Mouse (Mus musculus) forebrain, embryonic 15.5 days (tissue): ENCODE measurements around the gene 1700093K21Rik. TPM values are rescaled to one million over a fixed set of nuclear protein-coding genes. Genes with fewer than 3 reads are reported as not detected.
A peak's percentile ranks its signal among the peaks of the same experiment; 100 is the strongest.

Experiments used
- ATAC-seq: fragments of 200-750 bp; cut with Nextera tagmentation; replicated peaks from 2 replicates; pipeline ENCODE4 v1.8.0; 2017; ENCODE audit warnings: mild to moderate bottlenecking, moderate TSS enrichment, moderate library complexity
- H3K27ac ChIP-seq: fragments of 300-500 bp; sonication (generic); replicated peaks from 2 replicates; pipeline ENCODE4 v1.5.1; 2015; ENCODE audit warnings: mild to moderate bottlenecking, inconsistent platforms
- H3K27me3 ChIP-seq: fragments of 300-500 bp; sonication (generic); 2 replicates; pipeline ENCODE4 v1.6.1; 2015; ENCODE audit warnings: inconsistent platforms
- H3K36me3 ChIP-seq: fragments of 300-500 bp; sonication (generic); 2 replicates; pipeline ENCODE4 v1.6.1; 2015; ENCODE audit warnings: mild to moderate bottlenecking, inconsistent platforms
- H3K4me1 ChIP-seq: fragments of 300-500 bp; sonication (generic); 2 replicates; pipeline ENCODE4 v1.6.1; 2015; ENCODE audit warnings: inconsistent platforms
- H3K4me2 ChIP-seq: fragments of 300-500 bp; sonication (generic); replicated peaks from 2 replicates; pipeline ENCODE4 v1.6.1; 2015; ENCODE audit warnings: mild to moderate bottlenecking, inconsistent platforms
- H3K4me3 ChIP-seq: fragments of 300-500 bp; sonication (generic); 2 replicates; pipeline ENCODE4 v1.5.1; 2015; ENCODE audit warnings: mild to moderate bottlenecking, inconsistent platforms
- H3K9ac ChIP-seq: fragments of 300-500 bp; sonication (generic); replicated peaks from 2 replicates; pipeline ENCODE4 v1.6.1; 2015; ENCODE audit warnings: mild to moderate bottlenecking, inconsistent platforms
- H3K9me3 ChIP-seq: fragments of 300-500 bp; sonication (generic); 2 replicates; pipeline ENCODE4 v1.6.1; 2016; ENCODE audit warnings: inconsistent platforms
- WGBS: fragments of 180-500 bp; shearing (Covaris S2); methylation state at CpG from one replicate; pipeline ENCODE4 v1.1.7; 2015; ENCODE audit warnings: mixed read lengths; 5-methylcytosine and 5-hydroxymethylcytosine counted together
- microRNA-seq: library from miRNA; unstranded; fragments of <30 nt; microRNA quantifications from one replicate; pipeline ENCODE4, GENCODE M21; 2016
- polyA plus RNA-seq: library from polyadenylated mRNA; unstranded; fragments of >200 nt; fragmentation: Nextera tagmentation; extraction: Ambion mirVana; gene quantifications from 2 replicates; pipeline ENCODE4 v1.2.1, GENCODE M21; 2015

Gene 1700093K21Rik
- polyA plus RNA-seq, 1 experiment from 2014 or later, result 0.13 TPM

DNA sequence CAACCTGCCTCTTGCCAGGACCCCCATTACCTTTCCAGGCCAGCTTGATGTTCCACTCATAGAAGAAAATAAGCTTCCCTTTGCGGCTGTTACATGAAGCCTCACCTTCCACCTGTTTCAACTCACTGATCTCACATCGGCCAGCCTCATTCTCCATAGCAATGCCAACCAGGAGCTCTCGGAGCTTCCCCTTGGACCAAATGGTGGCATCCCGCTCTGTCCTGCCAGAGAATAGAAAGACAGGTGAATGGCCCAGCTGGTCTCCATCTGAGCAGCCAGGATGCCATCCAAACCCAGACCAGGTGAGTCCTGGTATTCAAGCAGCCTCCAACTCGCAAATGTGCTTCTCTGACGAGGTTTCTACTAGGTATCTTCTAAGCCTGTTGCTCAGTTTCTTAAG, 24.3 kb downstream of the 1700093K21Rik start:
- Histone ChIP-seq H3K36me3 (peaks cover 37% of the 10 kb centered on the region), H3K27me3 (no peaks in the 10 kb centered on the region), H3K4me3 (peak overlapping the region; percentile 72), H3K4me2 (peak overlapping the region; percentile 90), H3K9me3 (no peaks in the 10 kb centered on the region), H3K9ac (peak overlapping the region; percentile 81), H3K27ac (peak overlapping the region; percentile 95), H3K4me1 (peaks cover 26% of the 10 kb centered on the region)
- 35% methylated on average over 6 of the region's 6 CpGs for WGBS
- no peak for ATAC-seq

DNA sequence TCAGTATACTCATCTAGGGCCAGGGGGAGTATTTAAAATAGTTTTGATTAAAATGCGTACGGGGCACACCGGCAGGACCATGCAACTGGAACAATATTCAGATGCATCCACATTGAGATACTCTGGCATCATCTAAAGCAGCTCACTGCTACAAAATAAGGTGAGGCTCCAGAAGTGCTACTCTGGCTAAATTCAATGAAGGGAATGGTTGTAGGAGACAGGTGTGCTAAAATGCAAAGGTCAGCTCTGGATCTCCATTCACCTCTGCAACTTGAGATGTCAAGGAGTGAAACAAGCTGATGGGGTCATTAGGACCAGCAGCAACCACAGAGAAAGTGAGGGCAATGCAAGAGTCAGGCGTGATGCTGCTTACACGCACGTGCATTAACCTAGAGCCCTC, 25.7 kb downstream of the 1700093K21Rik start:
- Histone ChIP-seq H3K27ac (no peak overlapping the region), H3K36me3 (peaks cover 51% of the 10 kb centered on the region), H3K27me3 (no peaks in the 10 kb centered on the region), H3K4me1 (peaks cover 26% of the 10 kb centered on the region), H3K4me3 (peak overlapping the region; percentile 72; the same call in 1 of the 2 replicates), H3K9me3 (no peaks in the 10 kb centered on the region), H3K4me2 (peak overlapping the region; percentile 90), H3K9ac (no peak overlapping the region)
- WGBS, result 92% methylated on average over 6 of the region's 6 CpGs
- no peak for ATAC-seq

DNA sequence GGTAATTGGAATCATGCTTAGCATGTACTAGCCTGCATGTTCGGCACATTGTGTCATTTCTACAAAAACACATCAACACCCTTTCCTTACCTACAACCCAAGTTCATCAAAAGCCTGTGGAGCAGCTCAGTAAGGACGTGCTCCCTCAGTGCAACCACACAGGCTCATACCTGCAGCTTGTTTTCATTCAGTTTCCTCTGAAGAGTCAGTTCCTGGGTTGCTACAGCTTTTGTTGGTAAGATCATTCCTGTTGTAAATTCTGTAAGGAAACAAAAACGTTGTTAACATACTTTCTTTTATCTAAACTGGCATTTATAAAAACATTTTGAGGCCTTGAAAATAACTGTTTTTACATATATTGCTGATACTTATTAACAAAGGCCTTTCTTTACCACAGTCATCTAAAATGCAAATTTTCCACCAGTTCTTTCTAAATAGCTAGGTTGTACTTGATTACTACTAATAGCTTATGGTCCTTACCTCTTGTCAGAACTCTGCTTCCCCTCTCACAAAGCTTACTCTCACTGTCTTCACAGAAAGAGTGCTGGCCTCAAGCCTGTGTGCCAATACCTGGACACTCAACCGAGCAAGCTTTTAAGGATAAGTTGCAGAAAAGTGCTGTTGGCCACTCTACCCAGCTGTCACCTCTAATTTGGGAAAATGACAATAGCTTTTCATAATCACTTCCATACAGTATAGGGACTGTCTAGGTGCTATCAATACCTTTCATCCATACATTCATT, 28.7 kb downstream of the 1700093K21Rik start:
- Histone ChIP-seq H3K27me3 (no peaks in the 10 kb centered on the region), H3K4me1 (peaks cover 26% of the 10 kb centered on the region), H3K4me2 (no peak overlapping the region), H3K9me3 (no peaks in the 10 kb centered on the region), H3K27ac (no peak overlapping the region), H3K4me3 (no peak overlapping the region), H3K9ac (no peak overlapping the region), H3K36me3 (peaks cover 81% of the 10 kb centered on the region)
- 93% methylated on average over 4 of the region's 4 CpGs for WGBS
- no peak for ATAC-seq

DNA sequence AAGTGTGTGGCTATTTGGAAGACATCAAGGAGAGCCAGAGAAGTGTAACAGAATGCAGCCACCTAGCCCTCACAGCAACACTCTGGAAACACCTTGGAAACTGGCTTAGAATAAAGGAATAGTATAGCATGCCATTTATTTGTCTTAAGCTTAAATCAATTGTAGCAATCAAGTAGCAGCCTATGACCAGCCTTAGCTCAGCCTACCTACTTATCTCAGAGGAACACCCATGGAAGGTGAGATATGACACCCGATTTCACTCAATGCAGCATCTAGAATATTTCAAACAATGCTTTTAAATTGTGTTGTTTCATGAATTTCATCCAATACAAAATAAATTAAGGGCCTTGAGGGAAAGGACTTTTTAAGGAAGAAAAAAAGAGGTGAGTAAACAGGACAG, 31.0 kb downstream of the 1700093K21Rik start:
- peaks cover 6% of the 10 kb centered on the region; the same call in 1 of the 2 replicates for H3K4me1 ChIP-seq
- ATAC-seq, result no peak
- H3K4me3 ChIP-seq, result no peak overlapping the region
- no peak overlapping the region for H3K9ac ChIP-seq
- H3K27ac ChIP-seq, result no peak overlapping the region
- no peaks in the 10 kb centered on the region for H3K9me3 ChIP-seq
- H3K27me3 ChIP-seq, result no peaks in the 10 kb centered on the region
- peaks cover 91% of the 10 kb centered on the region for H3K36me3 ChIP-seq
- 91% methylated on average over 1 of the region's 1 CpGs for WGBS
- H3K4me2 ChIP-seq, result no peak overlapping the region

Small RNA genes within 50 kb of the gene (microRNA-seq; reads per million reads assigned to microRNA genes)
- gene Gm47279, result not detected

Other genes with a start within 250 kb of the 1700093K21Rik start
- 31.1 and 32.6 TPM in 2 replicates for gene Usp34, start 214.3 kb downstream of the 1700093K21Rik start, polyA plus RNA-seq
- gene Ahsa2, start 23.1 kb downstream of the 1700093K21Rik start, polyA plus RNA-seq, result 144 and 155 TPM in 2 replicates
- 136 and 138 TPM in 2 replicates for gene 0610010F05Rik, start 112.5 kb upstream of the 1700093K21Rik start, polyA plus RNA-seq
- gene Pus10, start 144.5 kb upstream of the 1700093K21Rik start, polyA plus RNA-seq, result 11.8 and 12.1 TPM in 2 replicates
- gene Pex13, start 144.8 kb upstream of the 1700093K21Rik start, polyA plus RNA-seq, result 36.4 and 38.9 TPM in 2 replicates
- gene Rel, start 249.8 kb upstream of the 1700093K21Rik start, polyA plus RNA-seq, result 0.24 and 0.26 TPM in 2 replicates